Mouse (Mus musculus) granulocyte monocyte progenitor cell, adult 5-6 weeks (primary cell): Measurements from ENCODE around the gene Agtpbp1. TPM values are rescaled to one million over a fixed set of nuclear protein-coding genes. Genes with fewer than 3 reads are reported as not detected.
A peak's percentile ranks its signal among the peaks of the same experiment; 100 is the strongest.
"Not testable (repeated sequence)": the region's sequence is repeated elsewhere in the genome, so short reads cannot be mapped to it uniquely, and the experiment has no call there.

Source experiments
- ATAC-seq: replicated peaks from 2 replicates; pipeline ENCODE4 v1.8.0; 2016; ENCODE audit warnings: mild to moderate bottlenecking, moderate TSS enrichment, inconsistent platforms; ENCODE audit not compliant: poor library complexity, severe bottlenecking
- total RNA-seq, 2 experiments: library from RNA; stranded (forward) in 1 of 2; stranded (reverse) in 1 of 2; fragments of 200-712, 200-1000 nt in 1 of 2; fragments of >200 nt in 1 of 2; fragmentation: Nextera tagmentation in 1 of 2; gene quantifications; 2 replicates each; pipeline ENCODE4 v1.2.3; 2014 to 2017

The Agtpbp1 gene
- total RNA-seq (2014; fragmentation: Nextera tagmentation): 31.0 and 68.9 TPM in 2 replicates
- total RNA-seq (2017): 56.4 and 67.5 TPM in 2 replicates

DNA sequence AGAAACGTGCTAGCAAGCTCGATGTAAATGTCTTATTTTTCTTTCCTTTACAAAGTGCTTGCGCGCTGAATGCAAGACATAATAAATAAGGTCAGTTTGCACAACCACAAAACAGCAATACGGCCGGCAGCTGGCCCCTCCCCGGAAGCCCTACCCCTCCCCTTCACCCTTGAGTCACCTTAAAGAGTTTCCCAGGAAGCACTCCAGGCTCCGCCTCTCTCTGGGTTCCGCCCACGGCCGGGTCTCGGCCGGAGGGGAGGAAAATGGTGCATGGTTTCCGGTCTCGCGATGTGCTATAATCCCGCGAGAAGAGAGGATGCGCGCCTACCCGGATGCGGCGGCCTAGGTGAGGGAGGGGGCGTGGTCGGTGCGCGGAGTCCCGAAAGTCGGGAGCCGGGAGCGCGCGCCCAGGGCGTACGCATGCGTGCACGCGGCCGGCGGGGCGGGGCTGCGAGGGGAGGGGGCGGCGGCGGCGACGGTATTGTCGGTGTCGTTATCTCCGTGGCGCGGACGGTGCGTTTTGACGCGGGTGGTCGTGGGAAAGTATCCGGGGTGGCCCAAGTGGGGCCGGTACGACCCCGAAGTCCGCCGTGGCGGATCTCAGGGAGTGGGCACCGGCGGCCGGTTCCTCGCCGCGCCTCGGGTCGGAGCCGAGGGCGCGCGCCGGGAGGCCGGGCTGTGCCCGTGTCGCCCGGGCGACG, at the start of gene Agtpbp1, which contains the start of gene Naa35:
TSS of gene Agtpbp1 (minus strand) at position 281 of the 701 bp plus-strand sequence.
TSS of gene Naa35 (plus strand) at position 313 of the 701 bp plus-strand sequence.
- peak; percentile 97 for ATAC-seq

DNA sequence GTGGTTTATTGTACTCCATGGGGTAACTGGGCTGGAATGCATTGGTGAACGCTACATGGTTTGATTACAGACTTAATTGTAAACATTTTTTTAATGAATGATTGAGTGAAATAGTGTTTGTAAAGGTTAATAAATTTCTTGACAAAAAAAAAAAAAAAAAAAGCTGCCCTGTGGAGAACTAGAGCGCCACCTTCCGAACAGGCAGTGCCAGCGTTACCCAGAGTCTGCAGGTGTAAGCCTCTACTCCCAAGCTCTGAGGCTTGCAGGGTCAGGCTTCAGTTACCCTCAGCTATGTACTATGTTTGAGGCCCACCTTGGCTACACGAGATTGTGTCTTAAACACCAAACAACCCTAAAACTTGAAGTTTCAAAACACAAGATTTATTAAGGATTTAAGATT, 49.6 kb upstream of the Agtpbp1 start:
- ATAC-seq: no peak

DNA sequence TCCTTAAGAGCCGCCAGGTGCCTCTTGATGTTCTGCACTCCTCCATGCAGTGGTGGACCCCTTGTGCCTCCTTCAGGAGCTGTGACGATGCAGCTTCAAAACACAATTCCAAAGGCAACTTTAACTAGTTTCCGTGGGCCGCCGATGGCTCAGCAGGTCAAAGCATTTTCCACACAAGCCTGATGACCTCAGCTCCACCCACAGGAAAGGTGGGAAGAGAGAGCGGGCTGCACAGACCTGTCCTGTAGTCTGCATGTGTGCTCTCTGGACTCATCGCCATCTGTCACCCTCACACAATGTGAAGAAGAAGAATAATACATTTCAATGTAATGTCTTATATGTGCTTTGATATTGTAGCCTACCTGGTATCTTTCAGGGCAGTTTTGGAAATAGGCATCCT, 41.7 kb upstream of the Agtpbp1 start:
- ATAC-seq: no peak

- ATAC-seq: no peak
These were observed 39.9 kb upstream of the Agtpbp1 start for GRCm38 (mm10) chr13:59624903-59625302.

DNA sequence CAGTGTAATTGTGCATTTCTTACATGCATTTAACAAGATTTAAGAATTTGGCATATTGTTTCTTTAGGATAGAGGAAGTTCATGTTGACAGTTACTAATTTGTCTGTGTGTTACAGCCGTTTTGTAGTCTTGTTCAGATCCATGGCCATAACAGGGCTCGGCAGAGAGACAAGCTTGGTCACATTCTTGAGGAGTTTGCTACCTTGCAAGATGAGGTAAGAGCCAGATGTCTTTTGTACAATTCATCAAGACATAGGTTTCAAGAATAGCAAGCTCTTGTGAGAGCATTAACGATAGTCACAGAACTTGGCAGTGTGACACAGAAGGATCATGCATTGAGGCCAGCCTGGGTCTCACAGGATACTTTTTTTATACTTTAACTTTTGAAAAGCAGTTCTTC, 39.4 kb upstream of the Agtpbp1 start:
- no peak for ATAC-seq

DNA sequence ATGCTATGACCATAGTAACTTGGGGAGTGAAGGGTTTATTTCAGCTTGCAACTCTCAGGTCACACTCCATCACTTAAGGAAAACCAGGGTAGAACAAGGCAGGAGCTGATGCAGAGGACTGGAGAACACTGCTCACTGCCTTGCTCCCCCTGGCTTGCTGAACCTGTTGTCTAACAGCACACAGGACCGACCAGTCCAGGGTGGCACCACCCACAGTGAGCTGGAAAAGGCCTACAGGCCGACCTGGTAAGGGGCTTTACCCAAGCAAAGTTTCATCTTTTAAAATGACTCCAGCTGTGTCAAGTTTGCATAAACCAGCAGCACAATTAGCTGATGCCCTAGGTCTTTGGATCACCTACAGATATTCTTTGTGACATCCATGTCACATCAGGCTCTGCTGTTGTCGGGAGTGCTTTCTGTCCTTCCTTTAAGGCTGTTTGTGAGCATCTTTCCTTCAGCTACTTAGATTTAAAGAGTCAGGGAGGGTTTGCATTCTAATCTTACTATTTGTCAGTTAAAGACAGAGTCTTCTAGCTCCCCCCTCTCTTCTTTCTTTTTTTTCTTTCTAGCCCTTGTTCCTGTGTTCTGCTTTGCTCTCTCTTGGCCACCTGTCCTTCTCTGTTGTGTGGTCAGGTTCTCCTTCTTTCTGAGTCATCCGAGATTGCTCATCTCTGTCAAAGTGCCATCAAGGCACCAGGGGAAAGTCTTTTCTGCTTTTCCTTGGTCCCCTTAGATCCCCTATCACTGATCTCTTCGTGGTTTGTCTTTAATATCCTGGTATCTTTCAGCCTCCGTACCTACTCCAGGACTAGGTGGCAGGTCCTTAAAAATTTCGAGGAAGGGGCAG, 36.8 kb upstream of the Agtpbp1 start:
- no peak for ATAC-seq

GRCm38 (mm10) chr13:59618463-59618862, 33.4 kb upstream of the Agtpbp1 start:
- ATAC-seq: no peak

DNA sequence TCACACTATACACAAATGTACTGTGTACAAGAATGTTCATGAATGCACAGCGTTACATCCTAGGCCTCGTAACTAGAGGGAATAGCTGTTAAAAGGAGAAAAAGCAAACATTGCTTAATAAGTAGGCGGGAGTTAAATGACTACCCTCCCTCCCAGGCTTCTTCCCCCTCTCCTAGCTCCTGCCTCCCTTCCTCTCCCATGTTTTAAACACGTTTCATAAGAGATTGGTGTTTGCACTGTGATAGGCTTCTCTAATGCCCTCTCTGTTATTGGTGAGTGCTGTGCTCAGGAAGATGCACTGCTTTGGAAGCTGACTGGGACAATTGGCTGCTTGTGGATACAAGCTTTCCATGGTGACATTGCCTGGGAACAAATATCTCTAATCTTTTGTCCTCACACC, 30.5 kb upstream of the Agtpbp1 start:
- ATAC-seq: no peak

DNA sequence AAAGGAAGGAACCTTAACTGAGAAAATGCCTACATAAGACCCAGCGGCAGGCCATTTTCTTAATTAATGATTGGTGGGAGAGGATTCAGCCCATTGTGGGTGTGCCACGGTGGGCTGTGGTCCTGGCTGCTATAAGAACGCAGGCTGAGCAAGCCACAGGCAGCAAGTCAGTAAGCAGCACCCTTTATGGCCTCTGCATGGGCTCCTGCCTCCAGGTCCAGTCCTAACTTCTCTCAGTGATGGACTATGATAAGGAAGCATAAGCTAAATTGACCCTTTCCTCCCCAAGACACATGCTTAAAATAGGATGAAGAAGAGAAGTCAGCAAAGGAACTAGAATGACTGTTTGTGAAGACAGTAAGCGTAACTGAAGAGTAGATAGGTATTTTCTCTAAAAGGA, 30.1 kb upstream of the Agtpbp1 start:
- no peak for ATAC-seq

- ATAC-seq: no peak
These were observed 28.8 kb upstream of the Agtpbp1 start for GRCm38 (mm10) chr13:59613868-59614267.

DNA sequence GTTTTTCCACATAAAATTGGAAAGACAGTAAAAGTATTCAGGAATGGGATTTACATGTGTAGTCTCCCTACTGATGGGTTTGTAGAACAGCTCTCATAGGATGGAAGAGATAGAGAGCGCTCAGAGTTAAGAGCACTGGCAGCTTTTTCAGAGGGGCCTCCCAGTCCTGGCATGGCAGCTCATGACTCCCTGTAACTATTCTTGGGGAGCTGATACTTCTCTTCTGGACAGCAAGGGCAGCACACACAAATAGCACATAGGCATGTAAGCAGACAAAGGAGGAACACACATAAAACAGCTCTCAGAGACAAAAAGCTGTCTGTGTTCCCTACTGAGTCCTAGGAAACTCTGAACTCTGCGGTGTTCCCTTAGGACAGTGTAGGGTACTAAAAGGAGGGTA, 25.4 kb upstream of the Agtpbp1 start:
- ATAC-seq: no peak

DNA sequence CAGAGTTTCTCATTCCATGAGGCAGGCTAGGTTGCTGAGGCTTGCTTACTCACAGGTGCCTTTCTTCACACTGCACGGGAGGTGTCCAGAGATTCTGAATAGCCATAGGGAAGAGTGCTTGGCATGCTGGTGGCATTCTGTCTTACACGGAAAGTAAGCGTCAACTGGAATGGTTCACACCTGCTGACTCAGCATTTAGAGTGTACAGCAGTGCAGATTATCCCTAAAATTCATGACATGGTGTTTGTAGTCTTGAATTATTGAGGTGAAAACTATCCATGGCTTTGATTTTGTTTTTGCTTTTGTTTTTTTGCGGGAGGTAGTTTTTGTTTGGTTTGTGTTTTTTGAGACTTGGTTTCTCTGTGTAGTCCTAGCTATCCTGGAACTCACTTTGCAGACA, 24.9 kb upstream of the Agtpbp1 start:
- ATAC-seq: no peak

GRCm38 (mm10) chr13:59605221-59605922, 20.3 kb upstream of the Agtpbp1 start:
- no peak for ATAC-seq

- ATAC-seq: no peak
These were observed 19.5 kb upstream of the Agtpbp1 start for GRCm38 (mm10) chr13:59604511-59604910.

- no peak for ATAC-seq
These were observed 18.1 kb upstream of the Agtpbp1 start for GRCm38 (mm10) chr13:59603096-59603495.

- ATAC-seq: no peak
These were observed 7.6 kb upstream of the Agtpbp1 start for GRCm38 (mm10) chr13:59592630-59593029.

- not testable (repeated sequence) for ATAC-seq
These were observed 7.0 kb upstream of the Agtpbp1 start for GRCm38 (mm10) chr13:59592058-59592457.

DNA sequence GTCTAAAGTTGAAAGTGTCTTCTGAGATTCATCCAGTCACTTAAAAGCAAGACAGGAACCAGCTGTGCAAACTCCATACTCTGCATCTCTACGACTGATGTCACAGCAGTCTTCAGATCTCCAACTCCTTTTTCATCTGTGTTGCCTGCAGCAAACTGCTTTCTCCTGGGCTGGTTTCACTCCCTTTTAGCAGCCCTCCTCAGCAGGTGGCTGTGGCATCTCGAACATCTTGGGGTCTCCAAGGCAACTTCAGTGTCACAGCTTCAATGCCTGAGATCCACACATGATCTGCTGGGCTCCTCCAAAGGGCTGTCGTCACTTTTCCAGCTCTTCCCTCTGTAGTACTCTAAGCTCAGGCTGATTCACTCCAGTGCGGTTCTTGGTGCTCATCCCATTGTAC, 5.7 kb upstream of the Agtpbp1 start:
- no peak for ATAC-seq

- no peak for ATAC-seq
These were observed 4.6 kb upstream of the Agtpbp1 start for GRCm38 (mm10) chr13:59589672-59590071.

DNA sequence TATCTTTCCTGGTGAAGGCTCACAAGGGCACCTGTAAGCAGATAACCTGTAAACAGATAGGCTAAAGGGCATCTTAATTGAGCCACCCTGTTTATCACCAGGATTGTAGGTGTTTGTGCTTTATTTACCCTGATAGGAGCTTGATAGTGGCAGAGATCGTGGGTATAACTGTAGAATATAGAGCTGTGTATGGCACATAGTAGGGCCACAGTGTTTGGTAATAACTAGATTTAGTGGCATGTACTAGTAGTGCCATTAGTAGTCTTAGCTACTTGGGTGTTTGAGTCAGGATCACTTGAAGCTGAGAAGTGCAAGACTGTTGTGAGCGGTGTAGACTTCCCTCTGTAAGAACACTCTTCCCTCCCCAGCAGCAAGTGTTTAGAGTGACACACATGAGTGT, 2.2 kb upstream of the Agtpbp1 start:
- no peak for ATAC-seq

GRCm38 (mm10) chr13:59585648-59586005, 600 bp upstream of the Agtpbp1 start:
- ATAC-seq: peak; percentile 12
